Mouse (Mus musculus): ENCODE results near the gene Igfbp2. TPM values are rescaled to one million over a fixed set of nuclear protein-coding genes. Genes with fewer than 3 reads are reported as not detected.

Gene Igfbp2
- polyA plus RNA-seq, 2 experiments, result 287 to 343 TPM

- no peak for TF ChIP-seq POLR2A (IDR thresholded peaks at IDR 0.05; ENCODE audit: borderline replicate concordance, extremely low read depth, insufficient read depth, insufficient read length)
- Histone ChIP-seq H3K4me1 (ENCODE audit: control insufficient read depth, insufficient read depth, low read length) (peaks cover 26% of the 10 kb centered on the region), H3K4me3 (replicated peaks; ENCODE audit: low read length) (peak overlapping the region; percentile 66), H3K9ac (ENCODE audit: low read depth, low read length, severe bottlenecking) (peak overlapping the region; percentile 63), H3K9me3 (ENCODE audit: control insufficient read depth, low read length) (no peaks in the 10 kb centered on the region), H3K36me3 (ENCODE audit: control insufficient read depth, insufficient read depth, low read length) (peaks cover 8% of the 10 kb centered on the region; the same call in 1 of the 2 replicates), H3K4me2 (replicated peaks; ENCODE audit: low read depth, low read length, severe bottlenecking) (peak overlapping the region; percentile 96), H3K27ac (replicated peaks; ENCODE audit: low read depth, low read length) (0 out of 2 replicates have a peak overlapping the region, but pooled peaks have one; percentile 41), H3K27me3 (ENCODE audit: control insufficient read depth, insufficient read depth, low read length) (no peaks in the 10 kb centered on the region)
- no peak for DNase-seq (ENCODE audit: low spot score)
- no peak for ATAC-seq (ENCODE audit: low FRiP score, low read depth)
- 6% methylated on average over 4 of the region's 4 CpGs for whole genome bisulfite sequencing
Measured at GRCm38 (mm10) chr1:72825921-72826320, 1.6 kb downstream of the Igfbp2 start.

GRCm38 (mm10) chr1:72826446-72826845 lies 2.1 kb downstream of the Igfbp2 start:
- Histone ChIP-seq H3K27ac (replicated peaks; ENCODE audit: low read depth, low read length) (0 out of 2 replicates have a peak overlapping the region, but pooled peaks have one; percentile 41), H3K4me2 (replicated peaks; ENCODE audit: low read depth, low read length, severe bottlenecking) (peak overlapping the region; percentile 96), H3K36me3 (ENCODE audit: control insufficient read depth, insufficient read depth, low read length) (peaks cover 11% of the 10 kb centered on the region; the same call in 1 of the 2 replicates), H3K27me3 (ENCODE audit: control insufficient read depth, insufficient read depth, low read length) (no peaks in the 10 kb centered on the region), H3K9me3 (ENCODE audit: control insufficient read depth, low read length) (no peaks in the 10 kb centered on the region), H3K4me3 (replicated peaks; ENCODE audit: low read length) (peak overlapping the region; percentile 66), H3K4me1 (ENCODE audit: control insufficient read depth, insufficient read depth, low read length) (peaks cover 26% of the 10 kb centered on the region), H3K9ac (ENCODE audit: low read depth, low read length, severe bottlenecking) (peak overlapping the region; percentile 63)
- 2% methylated on average over 6 of the region's 6 CpGs for WGBS
- DNase-seq (ENCODE audit: low spot score) (no peak), ATAC-seq (ENCODE audit: low FRiP score, low read depth) (no peak)
- no peak for TF ChIP-seq POLR2A (IDR thresholded peaks at IDR 0.05; ENCODE audit: borderline replicate concordance, extremely low read depth, insufficient read depth, insufficient read length)

- TF ChIP-seq POLR2A (IDR thresholded peaks at IDR 0.05; ENCODE audit: borderline replicate concordance, extremely low read depth, insufficient read depth, insufficient read length), result no peak
- 7% methylated on average over 7 of the region's 7 CpGs for WGBS
- 0 out of 2 replicates have a peak overlapping the region, but pooled peaks have one; percentile 41 for H3K27ac ChIP-seq (replicated peaks; ENCODE audit: low read depth, low read length)
- DNase-seq (ENCODE audit: low spot score) (no peak), ATAC-seq (ENCODE audit: low FRiP score, low read depth) (no peak)
- peaks cover 26% of the 10 kb centered on the region for H3K4me1 ChIP-seq (ENCODE audit: control insufficient read depth, insufficient read depth, low read length)
- H3K9ac ChIP-seq (ENCODE audit: low read depth, low read length, severe bottlenecking), result peak overlapping the region; percentile 63
- peak overlapping the region; percentile 96 for H3K4me2 ChIP-seq (replicated peaks; ENCODE audit: low read depth, low read length, severe bottlenecking)
- peaks cover 11% of the 10 kb centered on the region; the same call in 1 of the 2 replicates for H3K36me3 ChIP-seq (ENCODE audit: control insufficient read depth, insufficient read depth, low read length)
- no peaks in the 10 kb centered on the region for H3K9me3 ChIP-seq (ENCODE audit: control insufficient read depth, low read length)
- no peaks in the 10 kb centered on the region for H3K27me3 ChIP-seq (ENCODE audit: control insufficient read depth, insufficient read depth, low read length)
- peak overlapping the region; percentile 66 for H3K4me3 ChIP-seq (replicated peaks; ENCODE audit: low read length)
Measured at GRCm38 (mm10) chr1:72826931-72827330, 2.6 kb downstream of the Igfbp2 start.

DNA sequence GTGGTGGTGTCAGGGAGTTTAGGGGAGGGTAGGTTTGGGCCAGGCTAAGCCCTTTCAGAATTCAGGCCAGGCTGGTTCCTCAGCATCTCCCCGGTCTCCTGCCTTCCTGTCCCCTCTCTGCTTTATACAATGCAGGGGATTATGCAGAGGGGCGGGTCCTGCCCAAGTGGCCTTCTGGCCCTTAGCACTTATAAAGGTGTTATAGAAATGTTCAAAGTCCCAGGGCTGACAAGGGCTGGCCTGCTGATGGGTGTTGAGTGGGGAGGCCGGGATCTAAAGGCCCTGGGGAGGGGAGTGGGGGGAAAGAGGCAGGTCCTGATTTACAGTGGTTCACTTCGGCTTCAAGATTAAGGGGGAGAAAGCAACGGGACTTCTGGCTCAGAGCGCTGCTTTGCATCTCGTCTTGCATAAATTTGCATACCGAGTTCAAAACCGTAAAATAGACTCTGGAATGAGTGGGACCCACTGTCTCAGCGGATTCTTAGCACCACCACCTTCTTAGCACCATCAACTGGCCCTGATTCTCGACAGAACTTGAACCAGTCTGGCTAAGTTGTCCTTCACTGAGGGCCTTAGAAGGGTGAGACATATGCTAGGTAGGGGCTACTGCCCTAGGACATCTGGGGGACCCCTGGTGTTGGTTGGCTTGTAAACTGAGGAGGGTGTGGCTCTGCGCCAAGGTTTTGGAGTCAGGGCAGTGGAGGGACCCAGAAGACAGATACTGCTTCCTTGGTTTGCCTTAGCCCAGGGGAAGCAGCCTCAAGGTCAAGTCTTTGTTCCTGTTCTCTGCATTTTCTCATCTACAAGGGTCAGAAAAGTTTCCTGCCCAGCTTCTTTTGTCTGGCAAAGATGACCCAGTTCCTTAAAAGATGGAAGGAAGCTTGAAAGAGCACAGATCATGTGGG lies 3.4 kb downstream of the Igfbp2 start:
- TF ChIP-seq POLR2A (IDR thresholded peaks at IDR 0.05; ENCODE audit: borderline replicate concordance, extremely low read depth, insufficient read depth, insufficient read length), result no peak
- 17% methylated on average over 12 of the region's 12 CpGs for WGBS
- no peak overlapping the region for H3K27ac ChIP-seq (replicated peaks; ENCODE audit: low read depth, low read length)
- no peaks in the 10 kb centered on the region for H3K27me3 ChIP-seq (ENCODE audit: control insufficient read depth, insufficient read depth, low read length)
- peak overlapping the region; percentile 66 for H3K4me3 ChIP-seq (replicated peaks; ENCODE audit: low read length)
- DNase-seq (ENCODE audit: low spot score) (no peak), ATAC-seq (ENCODE audit: low FRiP score, low read depth) (no peak)
- peak overlapping the region; percentile 96 for H3K4me2 ChIP-seq (replicated peaks; ENCODE audit: low read depth, low read length, severe bottlenecking)
- H3K4me1 ChIP-seq (ENCODE audit: control insufficient read depth, insufficient read depth, low read length), result peaks cover 26% of the 10 kb centered on the region
- peak overlapping the region; percentile 63; the same call in 1 of the 2 replicates for H3K9ac ChIP-seq (ENCODE audit: low read depth, low read length, severe bottlenecking)
- no peaks in the 10 kb centered on the region for H3K9me3 ChIP-seq (ENCODE audit: control insufficient read depth, low read length)
- H3K36me3 ChIP-seq (ENCODE audit: control insufficient read depth, insufficient read depth, low read length), result peaks cover 11% of the 10 kb centered on the region; the same call in 1 of the 2 replicates

GRCm38 (mm10) chr1:72828843-72829242 lies 4.5 kb downstream of the Igfbp2 start:
- Histone ChIP-seq H3K4me3 (replicated peaks; ENCODE audit: low read length) (no peak overlapping the region), H3K9me3 (ENCODE audit: control insufficient read depth, low read length) (no peaks in the 10 kb centered on the region), H3K36me3 (ENCODE audit: control insufficient read depth, insufficient read depth, low read length) (peaks cover 14% of the 10 kb centered on the region; the same call in 1 of the 2 replicates), H3K27me3 (ENCODE audit: control insufficient read depth, insufficient read depth, low read length) (no peaks in the 10 kb centered on the region), H3K9ac (ENCODE audit: low read depth, low read length, severe bottlenecking) (no peak overlapping the region), H3K4me1 (ENCODE audit: control insufficient read depth, insufficient read depth, low read length) (peaks cover 32% of the 10 kb centered on the region), H3K4me2 (replicated peaks; ENCODE audit: low read depth, low read length, severe bottlenecking) (no peak overlapping the region), H3K27ac (replicated peaks; ENCODE audit: low read depth, low read length) (no peak overlapping the region)
- no peak for DNase-seq (ENCODE audit: low spot score)
- ATAC-seq (ENCODE audit: low FRiP score, low read depth), result no peak
- WGBS, result 86% methylated on average over 5 of the region's 5 CpGs
- no peak for TF ChIP-seq POLR2A (IDR thresholded peaks at IDR 0.05; ENCODE audit: borderline replicate concordance, extremely low read depth, insufficient read depth, insufficient read length)
